Mouse (Mus musculus): ENCODE measurements around the gene Fbxw28.
"Not testable (repeated sequence)": the region's sequence is repeated elsewhere in the genome, so short reads cannot be mapped to it uniquely, and the experiment has no call there.

DNA sequence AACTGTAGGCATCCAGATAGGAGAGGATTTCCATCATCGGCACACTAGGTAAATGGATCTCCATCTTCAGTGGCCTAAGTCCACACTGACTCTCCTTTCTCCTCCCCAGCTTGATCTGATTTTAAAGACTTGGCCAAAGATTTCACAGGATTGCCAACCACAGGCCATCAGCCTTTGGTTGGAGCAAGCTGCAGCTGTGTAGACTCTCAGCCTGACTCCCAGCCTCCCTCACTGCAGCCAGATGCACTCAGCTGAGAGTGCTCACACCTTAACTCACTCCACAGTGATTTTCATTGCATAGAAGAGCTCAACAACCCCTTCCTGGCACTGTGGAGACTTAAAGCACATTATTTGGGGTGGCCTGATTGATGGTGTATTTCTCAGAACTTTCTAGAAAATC lies 51.9 kb downstream of the Fbxw28 start, which contains the start of gene Fbxw14:
- not testable (repeated sequence) for TF ChIP-seq CTCF, EP300 (IDR thresholded peaks at IDR 0.05; ENCODE audit: low read depth)
